Mouse (Mus musculus) lung, postnatal 25 days (tissue): Measurements from ENCODE around the gene Dolk.
A peak's percentile ranks its signal among the peaks of the same experiment; 100 is the strongest.

Experiments
- DNase-seq: peaks from one replicate; pipeline ENCODE4 v3.0.0; 2022; ENCODE audit warnings: low spot score

The Dolk gene

DNA sequence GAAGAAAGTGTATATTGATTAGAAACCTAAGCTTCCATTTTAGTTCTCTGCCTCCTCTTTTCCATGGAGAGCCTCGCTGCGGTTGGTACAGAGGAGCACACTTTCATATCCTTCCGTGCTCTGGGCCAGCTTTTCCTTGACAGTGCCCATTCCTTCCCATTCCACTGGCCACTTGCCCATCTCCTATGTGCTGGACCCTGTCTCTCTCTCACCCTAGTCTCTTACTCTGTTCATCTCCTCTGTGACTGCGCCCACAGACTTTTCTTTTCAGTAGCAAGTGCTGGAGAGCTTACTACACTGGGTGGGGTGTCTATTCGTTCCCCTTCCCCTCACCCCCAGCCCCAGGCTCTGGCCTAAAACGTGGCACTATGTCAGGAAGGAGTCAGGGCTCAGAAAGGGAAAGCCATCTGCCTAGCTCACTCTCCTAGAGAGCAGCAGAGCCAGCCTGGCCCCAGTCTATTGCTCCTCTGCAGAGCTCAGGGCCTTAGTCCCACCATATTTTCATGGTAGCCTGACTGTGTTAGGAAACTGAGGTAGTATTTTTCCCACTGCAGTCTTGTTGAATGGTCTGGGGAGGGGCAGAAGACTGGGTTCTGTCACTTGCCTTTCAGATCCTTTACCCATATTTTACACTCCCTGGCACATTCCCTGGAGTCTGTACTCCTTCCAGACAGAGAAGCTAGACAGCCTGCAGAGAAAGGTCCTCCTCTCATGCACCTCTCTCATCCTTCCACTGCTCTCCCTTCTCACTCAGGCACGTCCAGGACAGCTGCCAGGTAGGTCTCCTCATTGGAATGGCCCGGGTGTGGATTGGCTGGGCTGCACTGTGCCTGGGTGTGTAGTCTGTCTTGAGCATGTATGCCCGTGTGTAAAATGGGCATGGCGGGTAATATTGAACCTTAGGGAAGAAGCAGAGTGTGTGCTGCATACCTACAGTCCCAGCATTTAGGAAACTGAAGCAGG, 35.7 kb downstream of the Dolk start:
- DNase-seq: no peak

DNA sequence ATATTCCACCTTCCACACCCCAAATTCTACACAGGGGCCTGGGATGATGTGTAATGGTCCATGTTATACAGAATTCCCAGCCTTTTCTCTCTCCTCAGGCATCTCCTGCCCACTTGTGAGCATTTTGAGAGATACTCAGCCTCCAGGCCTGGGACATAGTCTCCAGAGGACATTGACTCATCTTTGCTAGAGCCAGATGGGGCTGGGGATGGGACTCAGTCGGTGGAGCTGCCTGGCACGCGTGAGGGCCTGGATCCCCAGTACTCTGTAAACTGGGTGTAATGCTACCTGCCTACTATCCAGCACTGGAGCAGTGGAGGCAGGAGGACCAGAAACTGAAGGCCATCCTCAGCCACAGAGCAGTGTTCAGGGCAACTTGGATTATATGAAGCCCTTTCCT, 37.0 kb downstream of the Dolk start:
- DNase-seq: no peak

DNA sequence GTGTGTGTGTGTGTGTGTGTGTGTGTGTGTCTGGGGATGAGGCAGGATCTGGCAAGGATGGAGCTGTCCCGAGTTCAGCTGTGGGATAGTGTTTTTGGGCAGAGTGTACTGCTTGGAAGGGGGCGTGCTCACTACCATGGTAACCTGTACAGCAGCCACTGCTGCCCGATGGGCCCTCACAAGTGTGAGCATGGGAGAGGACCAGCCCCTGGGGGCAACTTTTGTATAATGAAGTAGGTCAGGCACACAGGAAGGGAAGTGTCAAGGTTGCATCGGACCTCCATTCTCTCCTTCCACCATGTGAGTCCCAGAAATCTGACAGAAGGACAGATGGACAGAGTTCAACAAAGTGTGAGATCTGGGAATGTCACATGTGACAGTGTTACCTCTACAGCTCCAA, 38.5 kb downstream of the Dolk start:
- DNase-seq: no peak

DNA sequence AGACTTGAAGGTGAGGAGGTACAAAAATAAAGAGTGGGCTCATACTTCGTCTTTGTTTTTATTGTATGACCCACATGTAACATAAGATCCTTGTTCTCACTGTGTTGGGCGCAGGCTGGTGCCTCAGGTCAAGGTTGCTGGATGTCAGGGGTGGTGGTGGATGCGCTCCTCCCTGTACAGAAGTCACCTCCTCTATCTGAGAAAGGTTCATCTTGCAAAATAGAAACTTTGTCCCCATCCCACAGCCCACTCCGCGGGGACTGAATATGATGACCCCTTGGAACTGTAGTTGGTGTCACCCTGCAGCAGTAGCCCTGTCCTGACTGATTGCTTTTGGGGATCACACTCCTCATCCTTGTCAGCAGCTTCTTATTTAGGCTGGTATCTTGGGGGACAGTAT, 39.1 kb downstream of the Dolk start:
- DNase-seq: no peak

DNA sequence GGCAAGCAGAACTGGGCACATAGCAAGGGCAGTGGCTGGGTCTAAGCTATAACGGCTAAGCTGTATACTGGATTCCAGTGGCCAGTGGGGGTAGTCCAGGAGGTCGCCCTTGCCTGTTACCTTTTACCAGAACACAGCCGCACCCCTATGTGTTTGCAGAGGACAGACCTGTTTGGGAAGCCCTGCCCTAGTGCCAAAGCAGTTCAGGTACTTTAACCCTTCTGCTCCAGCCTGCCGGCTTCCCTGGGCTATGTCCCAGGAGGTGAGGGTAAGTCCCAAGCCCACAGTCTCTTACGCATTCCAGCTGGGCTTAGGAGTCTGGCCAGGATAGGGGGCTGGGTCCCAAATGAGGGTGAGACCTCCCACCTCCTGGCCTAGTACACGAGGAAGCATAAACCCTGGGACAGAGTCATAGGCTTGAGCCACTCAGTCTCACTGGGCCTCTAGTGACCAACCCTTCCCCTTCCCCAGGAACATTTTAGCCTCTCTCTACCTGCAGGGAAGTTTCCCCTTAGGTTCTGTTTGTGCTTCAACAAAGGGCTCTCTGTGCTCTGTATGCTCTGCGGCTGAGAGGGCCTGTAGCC, 41.4 kb downstream of the Dolk start:
- no peak for DNase-seq

DNA sequence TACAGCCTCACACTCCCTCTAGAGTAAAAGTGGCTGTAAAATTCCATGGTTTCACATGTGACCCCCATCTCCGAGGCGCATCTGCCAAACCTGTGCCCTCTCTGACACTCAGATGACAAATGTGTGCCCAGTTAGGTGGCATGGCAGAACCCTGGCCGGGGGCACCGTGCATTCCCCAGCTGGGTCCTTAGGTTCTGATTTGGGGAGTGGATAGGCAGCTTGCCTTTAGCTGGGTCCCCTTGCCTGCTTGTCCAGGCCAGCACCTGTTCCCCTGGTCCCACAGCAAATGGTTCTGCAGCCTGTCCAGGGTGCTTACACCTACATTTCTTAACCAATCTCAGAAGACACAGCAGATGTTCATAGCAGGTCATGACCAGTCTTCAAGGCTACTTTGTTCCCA, 42.7 kb downstream of the Dolk start:
- no peak for DNase-seq

DNA sequence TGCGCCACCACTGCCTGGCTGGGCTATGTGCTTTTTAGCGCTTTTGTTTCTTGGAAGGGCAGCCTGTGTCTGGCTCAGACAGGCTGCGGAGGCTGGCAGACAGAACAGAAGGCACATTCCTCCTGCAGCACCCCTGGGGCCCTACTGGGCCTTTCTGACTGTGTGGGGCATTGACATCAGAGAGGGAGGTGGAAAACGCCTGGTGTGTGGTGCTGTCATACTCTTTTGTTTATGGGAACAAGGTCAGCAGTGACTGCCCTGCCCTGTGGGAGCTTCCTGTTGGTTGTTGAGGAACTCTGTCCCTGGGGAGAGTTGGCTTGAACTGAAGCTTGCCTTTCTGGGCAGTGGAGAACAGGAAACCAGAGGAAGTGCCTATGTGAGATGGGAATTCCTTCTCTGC, 43.6 kb downstream of the Dolk start:
- peak; percentile 91 for DNase-seq

DNA sequence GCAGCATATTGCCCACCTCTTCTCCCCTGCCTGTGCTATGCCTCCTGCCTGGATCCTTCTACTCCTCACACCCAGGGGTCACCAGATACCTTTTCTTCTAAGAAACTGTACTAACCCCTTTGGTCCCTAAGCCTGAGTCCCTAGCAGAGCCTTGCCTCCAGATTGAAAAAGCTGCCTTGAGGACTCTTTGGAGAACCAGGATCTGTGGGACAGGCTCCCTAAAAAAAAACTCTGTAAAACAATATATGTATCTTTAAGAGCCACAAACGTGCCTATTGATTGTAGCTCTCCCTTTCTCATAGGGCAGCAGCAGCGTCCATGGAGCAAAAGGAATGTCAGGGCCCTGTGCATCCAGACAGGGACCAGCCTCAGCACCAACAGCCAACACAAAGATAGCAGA, 45.9 kb downstream of the Dolk start, which contains the start of gene Gm28035:
Gene Gm28035 (plus strand): TSS at position 301 of the 400 bp plus-strand sequence.
- no peak for DNase-seq

DNA sequence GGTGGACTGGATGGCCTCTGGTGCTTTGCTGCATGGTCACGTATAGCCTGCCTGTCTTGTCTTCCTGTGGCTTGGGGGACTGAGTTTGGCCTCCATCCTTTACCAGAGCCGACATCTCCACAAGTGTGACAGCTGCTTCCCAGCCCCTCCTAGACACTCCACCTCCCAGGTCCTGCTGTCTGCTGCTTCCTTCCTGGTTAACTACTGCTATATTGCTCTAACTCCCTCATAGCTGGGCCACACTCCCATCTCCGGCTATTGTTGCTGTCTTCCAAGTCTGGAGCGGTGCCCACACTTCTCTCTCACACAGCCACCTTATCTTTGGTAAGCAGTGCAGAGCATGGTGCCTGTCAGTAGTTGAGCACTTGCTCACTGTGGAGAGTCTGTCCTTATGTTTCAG, 46.4 kb downstream of the Dolk start:
- DNase-seq: peak; percentile 77

DNA sequence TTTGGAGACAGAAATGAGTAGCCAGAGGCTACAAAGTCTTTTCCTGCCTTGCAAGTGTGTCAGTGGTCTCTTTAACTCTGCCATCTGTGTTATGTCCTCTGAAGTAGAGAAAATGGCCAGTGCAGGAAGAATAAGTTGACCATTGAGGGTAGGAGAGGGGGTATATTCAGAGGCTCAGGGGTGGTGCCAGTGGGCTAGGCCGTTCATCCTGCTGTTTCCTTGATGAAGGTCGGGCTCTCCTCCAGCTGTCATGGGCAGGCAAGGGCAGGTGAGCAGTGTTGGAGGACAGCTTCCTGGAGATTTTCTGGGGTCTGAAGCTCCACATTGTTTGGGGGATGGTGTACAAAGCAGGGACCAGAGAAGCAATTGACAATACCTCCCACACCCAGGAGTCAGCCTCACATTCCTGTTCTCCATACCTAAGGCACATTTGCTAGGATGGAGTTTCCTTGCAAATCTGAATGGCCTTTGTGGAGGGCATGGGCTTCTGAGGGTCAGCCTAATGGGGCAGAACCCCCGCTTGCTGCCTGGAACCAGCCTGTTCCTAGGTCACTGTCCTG, 47.1 kb downstream of the Dolk start:
- no peak for DNase-seq

DNA sequence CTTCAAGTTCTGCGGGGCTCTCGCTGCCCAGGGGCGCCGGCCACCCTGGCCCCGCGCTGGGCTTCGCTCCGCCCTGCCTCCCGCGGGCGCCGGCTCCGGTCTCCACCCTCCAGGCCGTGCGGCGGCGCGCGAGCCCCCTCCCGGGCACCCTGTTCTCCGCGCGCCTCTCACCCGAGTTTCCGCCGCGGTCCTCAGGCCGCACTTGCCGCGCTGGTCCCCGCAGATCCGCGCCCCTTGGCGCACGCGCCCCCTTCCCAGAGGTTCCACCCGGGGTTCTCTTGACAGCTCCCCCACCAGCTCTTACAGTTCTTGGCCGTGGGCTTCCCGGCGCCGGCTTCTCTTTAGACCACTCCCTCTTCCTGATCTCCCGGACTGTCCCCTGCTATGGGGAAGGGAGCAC, 48.3 kb downstream of the Dolk start:
- DNase-seq: peak; percentile 71

DNA sequence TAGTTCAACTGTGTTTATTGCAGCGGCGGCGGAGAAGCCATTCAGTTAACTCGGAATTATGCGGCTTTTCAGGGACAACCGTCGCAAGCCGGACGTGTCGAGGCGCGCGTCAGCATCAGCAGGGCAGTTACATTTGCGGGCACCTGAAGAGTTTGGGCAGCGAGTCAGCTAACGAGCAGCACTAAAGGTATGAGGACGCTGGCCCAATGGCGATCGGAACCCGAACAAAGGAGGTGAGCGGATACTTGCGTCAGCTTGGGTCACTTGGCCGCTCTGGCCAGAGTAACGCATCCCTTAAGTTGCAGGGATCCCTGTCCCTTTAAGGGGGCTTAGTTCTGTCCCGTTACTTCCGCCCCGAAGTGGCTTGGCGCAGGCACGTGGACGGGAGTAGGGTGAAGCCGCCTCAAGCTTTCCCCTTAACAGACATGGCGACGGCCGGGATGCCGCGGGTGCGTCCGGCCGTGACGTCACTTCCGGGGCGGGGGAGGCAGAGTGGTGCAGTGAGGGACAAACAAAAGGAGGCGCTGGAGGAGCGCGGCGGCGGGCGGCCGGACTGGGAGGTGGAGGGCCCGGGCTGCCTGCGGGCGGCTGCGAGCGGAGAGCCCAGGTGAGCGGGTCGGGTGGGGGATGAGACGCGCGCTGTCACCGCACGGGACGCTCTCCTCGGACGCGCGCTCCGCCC, 48.8 kb downstream of the Dolk start, which contains the start of gene Lrrc8a:
Gene Lrrc8a (plus strand): TSS at position 517 of the 682 bp plus-strand sequence.
- DNase-seq: peak; percentile 100

DNA sequence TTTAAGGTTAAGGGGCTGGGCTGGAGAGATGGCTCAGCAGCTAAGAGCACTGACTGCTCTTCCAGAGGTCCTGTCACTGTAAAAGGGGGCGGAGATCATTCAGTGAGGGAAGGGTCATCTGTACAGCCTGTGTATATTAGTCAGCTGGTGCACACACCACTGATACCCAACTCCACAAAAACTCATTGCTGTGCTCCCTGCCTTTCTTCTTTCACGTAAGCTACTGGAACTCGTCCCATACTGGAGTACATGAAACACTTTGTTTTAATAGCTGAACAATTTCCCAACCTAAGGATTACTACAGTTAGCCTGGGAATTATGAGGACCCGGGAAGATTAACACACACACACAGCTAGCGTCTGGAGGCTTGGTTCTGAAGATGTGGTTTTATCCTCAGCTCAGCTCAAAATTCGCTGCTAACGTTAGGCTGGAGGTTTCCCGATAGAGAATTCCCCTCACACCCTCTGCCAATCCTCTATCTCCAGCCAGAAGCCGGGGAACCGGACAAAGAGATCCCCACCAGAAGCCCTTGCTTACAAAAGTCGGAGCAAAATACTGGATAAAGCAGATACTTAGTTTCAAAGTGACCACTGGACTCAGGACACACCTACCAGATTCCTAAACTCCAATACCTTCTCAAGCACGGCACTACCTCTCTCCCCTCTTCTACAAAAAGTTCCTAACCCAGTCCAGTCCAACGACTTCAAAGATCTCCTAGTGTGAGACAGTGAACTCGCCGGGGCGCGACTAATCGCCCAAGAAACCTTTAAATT, 49.5 kb downstream of the Dolk start:
- DNase-seq: no peak

DNA sequence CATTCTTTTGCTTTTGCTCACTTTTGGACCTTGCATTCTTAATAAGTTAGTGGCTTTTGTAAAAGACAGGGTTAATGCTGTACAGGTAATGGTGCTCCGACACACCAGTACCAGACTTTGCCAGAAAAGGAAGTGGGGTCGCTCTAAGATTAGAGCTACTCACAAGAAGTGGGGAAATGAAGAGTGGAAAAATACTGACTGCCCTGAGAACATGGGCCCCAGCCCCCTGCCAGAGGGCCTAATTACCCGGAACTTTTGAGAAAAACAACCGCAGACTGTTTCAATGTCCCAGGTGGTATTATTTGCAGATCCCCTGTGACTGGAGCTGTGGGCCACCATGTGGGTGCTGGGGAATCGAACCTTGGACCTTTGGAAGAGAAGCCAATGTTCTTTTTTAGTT, 50.5 kb downstream of the Dolk start:
- no peak for DNase-seq
